Mouse (Mus musculus) urinary bladder, postnatal 36 days (tissue): ENCODE data around the gene Eva1c.

Experiments
- DNase-seq, 2 experiments: peaks; one replicate each; pipeline ENCODE4 v3.0.0; 2022; ENCODE audit warnings: low spot score in 2 of 2, mixed read lengths in 1 of 2

Eva1c gene

GRCm38 (mm10) chr16:90917156-90917555, 90.6 kb downstream of the Eva1c start:
- no peak for DNase-seq

GRCm38 (mm10) chr16:90921471-90922159, 95.1 kb downstream of the Eva1c start:
- no peak for DNase-seq

GRCm38 (mm10) chr16:90924606-90925370, 98.3 kb downstream of the Eva1c start:
- no peak for DNase-seq

GRCm38 (mm10) chr16:90925461-90925860, 98.9 kb downstream of the Eva1c start:
- peak; percentile 47 to 69 for DNase-seq

GRCm38 (mm10) chr16:90927446-90927845, 100.9 kb downstream of the Eva1c start:
- no peak for DNase-seq

- DNase-seq: no peak
These were observed 107.1 kb downstream of the Eva1c start for GRCm38 (mm10) chr16:90933534-90934176.

GRCm38 (mm10) chr16:90934193-90934686, 107.7 kb downstream of the Eva1c start:
- peak in 1 of 2 experiments; percentile 68 for DNase-seq

GRCm38 (mm10) chr16:90934687-90935328, 108.3 kb downstream of the Eva1c start, which contains the start of gene Cfap298:
Cfap298 (minus strand) TSS chr16:90935114.
- peak; percentile 90 to 92 for DNase-seq

- DNase-seq: no peak
These were observed 114.7 kb downstream of the Eva1c start for GRCm38 (mm10) chr16:90941246-90941645.

GRCm38 (mm10) chr16:90946977-90947376, 120.5 kb downstream of the Eva1c start:
- DNase-seq: no peak

- DNase-seq: no peak
These were observed 123.9 kb downstream of the Eva1c start for GRCm38 (mm10) chr16:90950354-90950963.

- DNase-seq: no peak
These were observed 126.6 kb downstream of the Eva1c start for GRCm38 (mm10) chr16:90953147-90953546.

GRCm38 (mm10) chr16:90953770-90954169, 127.3 kb downstream of the Eva1c start:
- DNase-seq: no peak
